Mouse (Mus musculus) left cerebral cortex, postnatal 25 days (tissue): ENCODE measurements around the gene Bspry. TPM values are rescaled to one million over a fixed set of nuclear protein-coding genes. Genes with fewer than 3 reads are reported as not detected.

Source experiments
- DNase-seq, 2 experiments: peaks; one replicate each; pipeline ENCODE4 v3.0.0; 2022; ENCODE audit warnings: low spot score in 2 of 2, mixed read lengths in 1 of 2
- intact Hi-C: fragments of 180-260 bp; cut with DNase I; formaldehyde crosslinking; loops from one replicate; pipeline ENCODE4 v1.15.1; 2025
- total RNA-seq, 2 experiments: library from RNA; stranded (reverse); gene quantifications; 2 replicates each; pipeline ENCODE4 v1.2.3; 2021

The Bspry gene
- total RNA-seq, 2 experiments from 2014 or later, result 0.34 to 0.53 TPM

DNA sequence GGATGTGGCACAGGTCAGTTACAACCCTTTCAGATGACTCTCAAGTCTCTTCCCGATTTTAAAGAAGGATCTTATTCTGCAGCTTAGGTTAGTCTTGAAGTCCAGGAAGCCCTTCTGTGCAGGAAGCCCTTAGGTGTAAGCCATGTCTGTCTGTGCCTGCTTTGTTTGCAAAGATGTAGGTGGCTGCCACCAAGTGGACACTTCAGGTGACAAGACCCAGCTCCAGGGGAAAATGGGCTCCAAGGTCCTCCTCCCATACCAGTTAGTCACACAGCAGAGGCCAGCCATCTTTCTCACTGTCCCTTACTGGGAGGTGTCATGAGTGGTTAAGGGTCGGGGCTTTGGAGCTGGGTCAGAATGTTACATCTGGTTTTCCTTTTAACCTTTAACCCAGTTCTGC, 26.9 kb downstream of the Bspry start:
- intact Hi-C loops, result no loop called here
- no peak for DNase-seq

DNA sequence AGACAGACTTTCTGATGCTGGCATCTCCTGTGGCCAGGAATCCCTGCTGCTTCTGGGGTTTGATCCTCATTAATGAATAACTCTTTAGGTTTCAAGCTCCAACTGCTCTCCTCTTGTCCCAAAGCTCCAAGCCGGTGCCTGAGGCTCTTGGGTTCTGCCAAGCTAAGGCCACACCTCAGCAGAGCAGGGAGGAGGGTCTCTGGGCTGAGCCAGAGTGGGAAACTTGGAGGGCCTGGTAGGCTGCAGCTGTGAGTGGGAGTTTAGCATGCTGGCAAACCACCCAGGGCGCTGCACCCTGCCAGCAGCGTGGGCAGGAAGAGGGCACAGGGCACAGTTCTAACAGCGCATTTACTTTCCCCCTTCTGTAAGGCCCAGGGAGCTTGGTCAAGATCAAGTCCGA, 29.0 kb downstream of the Bspry start:
- intact Hi-C loops, result no loop called here
- no peak for DNase-seq

DNA sequence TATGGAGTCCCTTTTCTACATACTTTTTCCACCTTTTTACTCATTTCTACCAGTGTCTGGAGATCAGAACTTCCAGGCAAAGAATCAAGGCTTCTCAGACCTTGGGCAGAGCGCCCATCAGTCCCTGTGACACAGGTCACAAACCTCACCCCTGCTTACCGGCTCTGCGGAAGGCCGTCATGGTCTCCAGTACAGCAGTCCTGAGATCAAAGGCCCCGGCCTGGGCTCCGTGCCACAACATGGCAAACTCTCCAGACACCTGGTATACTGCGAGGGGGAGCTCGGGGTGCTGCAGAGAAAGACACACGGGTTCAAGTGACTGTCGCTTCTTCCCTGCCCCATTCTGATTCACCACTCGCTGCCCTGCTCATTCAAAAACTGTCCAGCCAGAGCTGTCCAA, 30.1 kb downstream of the Bspry start:
- DNase-seq, result no peak
- intact Hi-C loops, result no loop called here

DNA sequence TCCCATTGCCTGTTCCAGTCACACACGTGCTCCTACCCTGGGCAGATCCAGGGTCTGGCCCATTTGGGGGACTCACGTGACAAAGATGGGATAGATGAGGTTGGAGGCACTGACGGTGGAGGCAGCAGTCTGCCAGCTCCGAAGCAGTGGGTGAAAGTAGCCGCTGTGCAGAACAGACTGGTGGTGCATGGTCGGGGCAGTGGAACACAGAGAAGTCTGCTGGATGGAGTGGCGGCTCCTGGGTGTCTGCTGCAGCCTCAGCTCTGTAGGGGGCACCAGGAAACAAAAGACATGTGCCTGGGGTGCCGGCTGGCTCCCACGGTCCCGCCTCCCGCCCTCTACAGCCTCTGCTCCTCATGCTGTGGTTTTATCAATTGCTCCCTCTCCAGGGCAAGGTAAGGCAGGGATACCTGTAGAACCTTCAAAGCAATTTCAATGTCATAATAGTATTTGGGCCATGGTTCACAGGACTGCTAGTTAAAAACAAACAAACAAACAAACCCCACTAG, 34.2 kb downstream of the Bspry start:
- no peak for DNase-seq
- intact Hi-C loops, result no loop called here

DNA sequence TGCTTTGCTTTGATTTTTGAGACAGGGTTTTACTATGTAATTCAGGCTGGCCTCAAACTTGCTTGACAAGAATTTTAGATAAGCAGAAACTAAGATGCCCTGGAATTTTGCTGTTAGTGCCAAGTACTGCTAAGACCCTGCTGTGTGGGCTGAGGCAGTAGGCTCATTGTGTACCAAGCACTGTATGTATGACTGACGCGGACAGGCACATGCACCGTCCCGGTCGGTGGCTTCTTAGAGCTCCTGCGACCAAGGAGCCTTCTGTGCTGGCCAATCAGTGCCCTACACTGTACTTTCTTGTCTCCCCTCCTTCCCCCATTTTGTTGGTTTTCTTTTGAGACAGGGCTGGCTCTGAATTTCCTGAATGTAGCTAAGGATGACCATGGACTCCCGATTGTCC, 35.1 kb downstream of the Bspry start:
- no peak for DNase-seq
- intact Hi-C loops, result loop anchor here (5.0 kb wide), 1 partner anchor 108 kb away; the partner anchor contains the start of genes Cdc26 and Prpf4

DNA sequence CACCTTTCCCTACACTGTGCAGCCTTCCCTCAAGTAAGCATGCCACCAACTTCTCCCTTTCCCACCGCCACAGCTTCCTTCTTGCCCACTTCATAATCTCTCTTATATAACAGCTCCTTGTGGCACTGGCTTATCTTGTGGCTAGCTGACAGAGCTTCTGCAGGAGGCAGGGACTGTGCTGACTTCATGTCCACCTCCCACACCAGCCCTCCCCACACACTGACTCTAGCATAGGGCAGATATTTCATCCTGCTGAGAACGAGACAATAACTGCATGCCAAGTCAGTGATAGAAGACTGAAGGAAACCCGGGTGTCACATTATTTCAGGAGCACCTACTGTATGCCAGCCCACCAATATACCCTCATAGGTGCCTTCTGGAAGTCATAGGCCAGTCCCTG, 35.6 kb downstream of the Bspry start:
- intact Hi-C loops, result loop anchor here (5.0 kb wide), 1 partner anchor 108 kb away; the partner anchor contains the start of genes Cdc26 and Prpf4
- DNase-seq, result no peak

DNA sequence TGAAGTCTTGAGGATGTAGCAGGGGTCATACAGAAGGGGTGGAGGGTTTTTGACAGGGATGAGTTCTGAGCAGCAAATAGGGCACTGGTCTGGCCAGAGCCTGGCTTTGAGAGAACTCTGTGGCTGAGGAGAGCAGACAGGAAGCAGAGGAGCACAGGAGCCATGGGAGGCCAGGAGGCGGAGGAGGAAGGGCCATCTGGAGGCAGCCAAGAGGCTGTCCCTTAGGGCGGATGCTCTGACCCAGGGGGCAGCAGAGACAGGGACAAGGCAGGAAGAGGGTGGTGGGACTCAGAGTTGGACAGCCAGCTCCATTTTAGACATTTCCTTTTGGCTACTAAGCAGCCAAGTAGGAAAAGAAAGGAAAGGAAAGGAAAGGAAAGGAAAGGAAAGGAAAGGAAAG, 36.2 kb downstream of the Bspry start:
- intact Hi-C loops, result loop anchor here (5.0 kb wide), 1 partner anchor 109 kb away; the partner anchor contains the start of genes Cdc26 and Prpf4
- no peak for DNase-seq

DNA sequence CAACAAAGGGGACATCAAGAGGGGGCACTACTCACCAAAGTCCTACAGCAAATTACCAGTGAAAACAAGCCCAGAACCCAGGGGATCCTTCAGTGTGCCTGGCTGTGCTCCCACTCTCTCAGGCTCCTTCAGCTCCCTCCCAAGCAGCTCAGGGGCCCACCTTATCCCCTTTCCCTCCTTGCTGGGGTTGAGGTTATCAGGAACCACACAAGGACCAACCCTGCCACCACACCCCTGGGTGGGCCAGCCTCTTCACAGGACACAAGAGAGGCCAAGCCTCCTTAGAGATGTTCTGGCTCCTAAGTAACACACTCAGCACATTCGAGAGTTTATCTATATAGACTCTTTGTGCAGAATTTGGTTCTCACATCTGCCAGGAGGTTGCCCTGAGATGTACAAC, 36.7 kb downstream of the Bspry start:
- DNase-seq, result no peak
- intact Hi-C loops, result loop anchor here (5.0 kb wide), 1 partner anchor 109 kb away; the partner anchor contains the start of genes Cdc26 and Prpf4

DNA sequence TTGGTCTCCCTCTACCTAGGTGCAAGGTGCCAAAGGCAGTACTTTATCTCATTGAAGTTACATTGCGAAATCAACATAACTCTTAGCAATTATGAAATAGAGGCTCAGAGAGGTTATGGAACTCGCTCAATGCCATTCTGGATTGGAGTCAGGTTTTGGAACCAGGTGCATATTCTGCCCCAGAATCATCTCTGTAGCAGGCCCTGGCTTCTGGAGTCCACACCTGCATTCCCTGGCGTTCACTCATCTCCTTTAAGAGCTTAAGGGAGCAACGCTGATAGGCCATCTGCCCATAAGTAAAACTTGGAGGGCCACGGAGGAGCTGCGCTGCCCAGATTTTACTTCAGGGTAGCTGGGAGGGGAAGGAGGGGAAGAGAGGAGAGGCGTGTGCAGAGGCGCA, 37.2 kb downstream of the Bspry start:
- intact Hi-C loops, result loop anchor here (5.0 kb wide), 1 partner anchor 110 kb away; the partner anchor contains the start of genes Cdc26 and Prpf4
- DNase-seq, result no peak

DNA sequence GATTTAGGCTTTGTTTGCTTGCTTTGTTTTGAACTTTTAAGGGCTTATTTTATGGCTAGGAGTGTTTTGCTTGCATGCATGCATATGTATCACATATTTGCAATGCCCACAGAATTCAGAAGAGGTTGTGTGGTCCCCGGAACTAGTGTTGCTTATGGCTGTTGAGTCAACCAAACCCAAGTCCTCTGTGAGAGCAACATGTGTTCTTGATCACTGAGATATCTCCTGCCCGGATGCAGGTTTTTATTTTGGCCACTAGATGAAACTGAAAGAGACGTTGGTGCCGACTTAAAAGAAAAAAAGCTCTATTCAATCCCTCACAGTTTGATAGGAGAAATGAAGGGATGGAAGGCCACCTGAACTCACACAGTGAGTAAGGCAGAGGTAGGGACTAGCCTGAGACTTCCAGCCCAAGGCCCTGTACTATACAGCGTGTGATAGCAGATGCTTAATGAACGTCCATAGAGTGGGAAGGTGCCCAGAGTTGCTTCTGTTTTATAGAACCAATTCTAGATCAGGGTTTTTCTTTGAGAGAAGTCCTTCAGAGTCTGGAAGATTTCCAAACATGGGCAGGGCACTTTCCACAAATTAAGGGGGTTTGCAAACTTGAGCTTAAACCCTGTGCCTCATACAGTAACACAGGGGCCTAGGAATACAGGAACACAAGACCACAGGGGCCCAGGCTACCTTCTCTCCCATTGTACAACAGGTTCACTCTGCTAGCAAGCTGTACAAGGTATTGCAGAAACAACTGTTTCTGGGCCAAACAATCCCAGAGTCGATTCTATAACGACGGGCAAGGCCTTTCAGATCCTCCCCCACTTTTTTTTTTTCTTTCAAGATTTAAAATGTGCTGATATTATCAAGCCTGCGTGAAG, 37.9 kb downstream of the Bspry start:
- DNase-seq, result no peak
- intact Hi-C loops, result loop anchor here (5.0 kb wide), 1 partner anchor 110 kb away; the partner anchor contains the start of genes Cdc26 and Prpf4

DNA sequence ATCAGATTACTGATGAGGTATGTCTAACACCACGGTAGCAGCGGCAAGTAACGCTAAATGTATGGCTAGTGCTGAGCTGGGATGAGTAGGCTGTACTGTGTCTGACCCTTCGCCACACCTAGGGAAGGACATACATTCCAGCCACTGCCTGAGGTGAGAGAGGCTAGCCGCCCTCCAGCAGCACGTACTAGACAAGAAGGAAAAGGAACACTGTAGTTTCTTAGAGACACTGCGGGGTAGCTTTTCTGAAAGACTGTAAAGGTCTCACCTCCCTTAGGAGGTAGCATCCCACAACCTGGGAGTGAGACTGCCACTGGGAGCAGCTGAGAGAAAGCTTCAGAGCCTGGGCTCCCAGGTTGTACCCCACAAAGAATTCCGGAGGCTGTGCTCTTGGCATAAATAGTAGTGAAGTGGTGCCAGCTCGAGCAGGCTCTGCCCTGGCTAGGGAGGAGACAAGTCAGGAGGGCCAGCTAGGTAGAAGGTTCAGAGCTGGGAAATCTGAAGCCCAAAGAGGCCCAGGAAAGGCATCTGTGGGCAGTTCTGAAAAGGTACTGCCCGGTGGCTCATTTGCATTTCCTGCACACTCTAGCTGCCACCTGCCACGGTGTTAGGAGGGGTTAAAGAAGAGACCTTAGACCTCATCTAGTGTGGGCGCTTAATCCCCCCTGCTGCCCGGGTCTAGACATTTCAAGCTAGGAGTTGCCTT, 38.7 kb downstream of the Bspry start:
- intact Hi-C loops, result loop anchor here (5.0 kb wide), 1 partner anchor 111 kb away; the partner anchor contains the start of genes Cdc26 and Prpf4
- no peak for DNase-seq

DNA sequence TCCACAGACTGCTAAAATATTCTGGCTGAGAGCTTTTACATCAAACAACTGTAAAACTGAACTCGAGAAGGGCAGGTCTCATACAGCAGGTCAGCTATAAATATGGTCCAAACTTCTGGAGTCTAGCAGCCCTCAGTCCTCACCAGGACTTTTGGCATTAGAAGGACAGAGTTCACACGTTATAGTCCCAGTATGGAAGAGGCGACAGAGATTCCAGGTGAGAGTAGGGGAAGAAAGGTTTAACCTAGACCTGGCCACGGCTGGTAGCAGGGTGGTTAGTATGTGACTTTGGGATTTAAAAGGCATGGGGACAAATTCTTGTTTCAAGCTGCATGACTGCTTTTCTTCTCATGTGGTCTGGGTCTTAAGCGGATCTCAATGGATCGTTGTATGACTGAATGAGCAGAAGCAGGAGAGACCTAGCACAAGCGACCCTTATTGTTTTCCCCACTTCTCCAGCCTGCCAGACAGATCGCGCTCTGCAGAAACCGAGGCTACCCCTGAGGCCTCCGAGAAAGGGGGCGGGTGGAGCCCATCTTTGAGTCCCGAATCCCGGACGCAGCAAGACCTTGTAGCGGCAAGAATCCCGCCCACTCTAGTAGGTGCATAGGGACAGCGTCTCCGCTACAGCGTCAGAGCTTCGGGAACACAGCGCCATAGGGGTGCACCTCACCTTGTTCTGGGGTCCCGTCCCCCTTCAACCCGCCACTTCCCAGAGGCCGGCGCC, 39.4 kb downstream of the Bspry start:
- no peak for DNase-seq

DNA sequence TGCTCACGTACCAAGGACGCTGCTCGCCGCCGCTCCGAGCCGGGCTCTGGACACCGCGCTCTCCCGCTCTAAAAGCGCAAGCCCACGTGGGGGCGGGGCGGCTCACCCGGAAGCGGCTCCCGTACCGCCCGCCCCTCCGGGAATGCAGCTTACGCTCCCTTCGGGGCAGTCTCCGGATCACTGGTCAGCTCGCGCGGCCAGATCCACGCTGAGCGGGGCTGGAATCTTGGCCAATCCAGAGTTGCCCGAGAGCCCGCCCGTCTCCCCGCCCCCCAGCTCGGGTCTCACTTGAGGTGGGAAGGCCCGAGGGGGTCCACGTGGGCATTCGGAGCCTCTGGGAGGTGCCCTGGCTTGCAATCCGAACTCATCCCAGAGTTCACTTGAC, 40.0 kb downstream of the Bspry start, which contains the start of gene Alad:
Gene Alad (minus strand): TSS at position 70 of the 385 bp plus-strand sequence.
- intact Hi-C loops, result loop anchor here (5.0 kb wide), 1 partner anchor 113 kb away; the partner anchor contains the start of genes Cdc26 and Prpf4
- peak; percentile 81 for DNase-seq

More for the DNA sequence above, 39.4 kb downstream of the Bspry start:
- intact Hi-C loops, result loop anchor here (5.0 kb wide), 1 partner anchor 112 kb away; the partner anchor contains the start of genes Cdc26 and Prpf4

DNA sequence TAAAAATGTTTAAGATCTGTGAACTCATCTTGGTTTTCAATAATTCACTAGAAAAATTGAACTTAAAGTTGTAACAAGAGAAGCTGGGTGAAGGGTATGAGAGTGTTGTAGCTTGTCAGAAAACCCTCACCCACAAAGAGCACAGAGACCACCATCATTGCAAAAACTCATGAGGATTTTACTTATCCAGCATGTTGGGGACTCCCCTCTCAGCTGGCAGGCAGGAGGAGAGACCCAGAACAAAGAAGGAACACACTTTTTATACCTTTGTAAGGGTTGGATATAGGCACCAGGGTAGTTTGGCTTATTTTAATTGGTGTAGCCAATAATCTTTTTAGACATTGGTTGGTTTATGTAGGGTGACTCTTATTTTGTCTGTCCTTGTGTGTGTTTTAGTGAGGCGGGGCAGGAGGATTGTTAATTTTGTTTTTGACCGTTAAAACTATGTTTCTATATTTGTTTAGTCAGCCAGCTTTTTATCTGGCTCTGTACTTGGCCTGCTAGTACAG, 41.1 kb downstream of the Bspry start:
- DNase-seq, result no peak
- intact Hi-C loops, result no loop called here

DNA sequence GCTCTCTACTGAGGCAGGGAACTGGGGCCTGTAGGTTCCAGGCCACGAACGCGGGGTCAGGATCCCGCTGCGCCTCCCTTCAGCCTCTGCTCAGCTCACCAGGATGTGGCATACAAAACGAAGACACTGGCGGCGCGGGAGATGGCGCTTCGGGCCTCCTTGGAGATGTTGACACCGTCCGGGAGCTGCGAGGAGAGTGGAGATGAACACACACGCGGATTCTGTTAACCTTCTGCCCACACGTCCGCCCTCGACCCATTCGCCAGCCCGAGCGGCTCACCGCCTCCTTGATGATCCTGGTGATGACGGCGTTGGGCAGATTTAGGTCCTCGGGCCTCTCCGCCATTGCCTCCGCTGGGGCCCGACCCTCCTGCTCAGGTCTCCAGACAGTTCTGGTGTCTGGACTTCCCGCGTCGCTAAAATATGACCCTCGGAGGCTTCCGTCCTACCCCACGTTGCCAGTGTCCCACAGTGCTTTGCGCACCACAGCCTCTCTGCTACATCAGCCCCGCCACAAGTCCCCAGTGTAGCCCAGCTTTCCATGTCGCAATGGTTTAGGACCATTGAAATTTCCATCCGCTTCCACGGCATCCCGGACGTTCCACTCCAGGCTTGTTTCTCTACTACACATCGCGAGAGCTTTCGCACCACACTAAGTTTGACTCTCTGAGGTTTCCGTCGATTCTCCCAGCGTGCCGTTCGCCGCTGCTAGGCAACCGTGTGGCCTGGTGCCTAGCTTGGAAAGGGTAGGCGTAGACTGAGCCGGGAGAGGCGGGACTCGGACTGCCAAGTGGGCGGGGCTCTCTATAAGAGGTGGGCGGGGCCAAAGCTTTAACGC, 45.0 kb downstream of the Bspry start, which contains the start of the genes Pole3 and 4933430I17Rik:
Gene Pole3 (minus strand): TSS at position 418 of the 838 bp plus-strand sequence.
Gene 4933430I17Rik (plus strand): TSS at position 719 of the 838 bp plus-strand sequence.
- peak; percentile 96 to 97 for DNase-seq
- intact Hi-C loops, result no loop called here

DNA sequence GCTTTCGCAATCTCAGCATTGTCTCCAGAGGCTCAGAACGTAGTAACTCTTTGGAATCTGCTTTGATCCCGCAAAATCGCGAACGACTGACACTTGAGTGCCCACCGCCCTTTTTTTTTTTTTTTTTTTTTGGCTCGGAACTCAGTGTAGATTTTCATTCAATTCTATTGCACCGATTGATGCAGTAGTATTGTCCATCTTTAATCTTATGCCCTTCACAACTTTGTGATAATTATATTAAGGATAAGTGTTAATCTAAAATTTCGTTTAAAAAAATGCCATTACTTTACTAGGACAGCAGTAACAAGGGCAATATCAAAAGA, 45.6 kb downstream of the Bspry start:
- intact Hi-C loops, result no loop called here
- no peak for DNase-seq

DNA sequence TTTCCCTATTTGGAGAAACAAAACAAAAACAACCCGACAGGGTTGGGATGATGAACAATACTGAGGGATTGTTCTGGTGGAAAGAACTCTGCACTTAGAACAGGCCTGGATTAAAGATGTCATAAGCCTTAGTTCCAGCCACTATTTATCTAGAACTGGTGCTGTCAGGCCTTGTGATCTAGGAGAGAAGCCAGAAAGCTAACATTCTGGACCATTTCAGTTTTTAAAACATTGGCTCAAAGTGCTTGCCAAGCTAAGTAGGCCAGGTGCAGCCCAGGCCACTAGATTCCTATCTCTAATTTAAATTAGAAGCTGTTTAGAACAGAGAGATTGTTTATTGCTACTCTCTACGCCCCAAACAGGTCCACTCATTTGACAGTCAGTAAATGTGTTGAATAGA, 46.4 kb downstream of the Bspry start:
- intact Hi-C loops, result no loop called here
- no peak for DNase-seq

DNA sequence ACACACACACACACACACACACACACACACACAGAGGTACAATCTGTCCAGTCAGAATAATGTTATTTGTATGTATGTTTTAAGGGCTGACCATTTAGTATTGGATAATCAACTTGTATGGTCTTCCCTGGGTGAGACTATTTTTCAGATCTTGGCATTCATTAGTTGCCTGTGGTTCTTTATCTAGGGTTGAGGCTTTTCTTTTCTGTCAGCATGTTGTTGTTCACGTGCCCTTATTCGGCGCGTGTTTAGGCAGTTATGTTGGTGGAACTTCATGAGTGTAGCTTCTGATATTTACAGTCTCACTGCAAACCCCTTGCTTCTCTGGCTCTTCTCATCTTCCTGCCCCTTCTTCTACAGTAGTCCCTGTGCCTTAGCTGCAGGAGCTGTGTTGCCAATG, 47.8 kb downstream of the Bspry start:
- DNase-seq, result no peak

More for the DNA sequence above, 47.8 kb downstream of the Bspry start:
- intact Hi-C loops, result no loop called here
